Mouse (Mus musculus) lung, embryonic 14.5 days (tissue): ENCODE results near the gene Dusp2. TPM values are rescaled to one million over a fixed set of nuclear protein-coding genes. Genes with fewer than 3 reads are reported as not detected.

Experiments
- ATAC-seq: fragments of 200-750 bp; cut with Nextera tagmentation; 2 replicates; pipeline ENCODE4 v1.8.0; 2017; ENCODE audit warnings: mild to moderate bottlenecking, moderate TSS enrichment, moderate library complexity; ENCODE audit not compliant: insufficient read depth
- DNase-seq: peaks from one replicate; pipeline ENCODE4 v3.0.0-alpha.2; 2015
- H3K27ac ChIP-seq: fragments of 300-500 bp; sonication (generic); 2 replicates; pipeline ENCODE4 v1.5.1; 2014; ENCODE audit warnings: low read depth, mild to moderate bottlenecking, moderate library complexity
- H3K27me3 ChIP-seq: fragments of 300-500 bp; sonication (generic); 2 replicates; pipeline ENCODE4 v1.6.1; 2014; ENCODE audit warnings: low read length, control low read depth; ENCODE audit not compliant: insufficient read depth
- H3K36me3 ChIP-seq: fragments of 300-500 bp; sonication (generic); 2 replicates; pipeline ENCODE4 v1.6.1; 2014; ENCODE audit warnings: control low read depth; ENCODE audit not compliant: insufficient read depth
- H3K4me1 ChIP-seq: fragments of 300-500 bp; sonication (generic); 2 replicates; pipeline ENCODE4 v1.6.1; 2014; ENCODE audit warnings: antibody characterized with exemption, control low read depth; ENCODE audit not compliant: insufficient read depth
- H3K4me2 ChIP-seq: fragments of 300-500 bp; sonication (generic); 2 replicates; pipeline ENCODE4 v1.6.1; 2014; ENCODE audit warnings: mild to moderate bottlenecking
- H3K4me3 ChIP-seq: fragments of 300-500 bp; sonication (generic); 2 replicates; pipeline ENCODE4 v1.5.1; 2014; ENCODE audit warnings: low read depth, low read length
- H3K9ac ChIP-seq: fragments of 300-500 bp; sonication (generic); 2 replicates; pipeline ENCODE4 v1.6.1; 2014
- H3K9me3 ChIP-seq: fragments of 300-500 bp; sonication (generic); 2 replicates; pipeline ENCODE4 v1.6.1; 2016; ENCODE audit warnings: low read depth, low read length, control low read depth
- CTCF ChIP-seq: IDR thresholded peaks from 2 replicates; pipeline ENCODE4 v1.5.1; 2016; ENCODE audit warnings: antibody characterized with exemption, low read depth
- WGBS: fragments of 180-500 bp; shearing (Covaris S2); extraction: QIAGEN DNeasy Blood & Tissue Kit; methylation state at CpG from one replicate; pipeline ENCODE4 v1.1.7; 2014; 5-methylcytosine and 5-hydroxymethylcytosine counted together
- polyA plus RNA-seq: library from polyadenylated mRNA; unstranded; fragments of >200 nt; fragmentation: Nextera tagmentation; extraction: Ambion mirVana; gene quantifications from 2 replicates; pipeline ENCODE4 v1.2.1, GENCODE M21; 2014

Dusp2 gene
- polyA plus RNA-seq, 1 experiment from 2014 or later: 15.7 TPM

GRCm38 (mm10) chr2:127313878-127314277, 22.1 kb upstream of the Dusp2 start:
- ATAC-seq (peak; percentile 28; the same call in 1 of the 2 replicates), DNase-seq (peak; percentile 51)
- Histone ChIP-seq H3K27ac (peak overlapping the region; percentile 60; the same call in 1 of the 2 replicates), H3K4me3 (no peak overlapping the region), H3K9ac (no peak overlapping the region), H3K36me3 (no peaks in the 10 kb centered on the region), H3K4me1 (no peaks in the 10 kb centered on the region), H3K9me3 (no peaks in the 10 kb centered on the region), H3K27me3 (no peaks in the 10 kb centered on the region), H3K4me2 (no peak overlapping the region)
- WGBS: 50% methylated on average over 4 of the region's 4 CpGs
- peak; percentile 41 for TF ChIP-seq CTCF

- no peaks in the 10 kb centered on the region for H3K27me3 ChIP-seq
- H3K27ac ChIP-seq: peak overlapping the region; percentile 60
- peak; percentile 28 for ATAC-seq
- no peaks in the 10 kb centered on the region for H3K4me1 ChIP-seq
- H3K9me3 ChIP-seq: no peaks in the 10 kb centered on the region
- DNase-seq: no peak
- no peak overlapping the region for H3K9ac ChIP-seq
- H3K4me3 ChIP-seq: no peak overlapping the region
- H3K36me3 ChIP-seq: no peaks in the 10 kb centered on the region
- H3K4me2 ChIP-seq: no peak overlapping the region
- TF ChIP-seq CTCF: no peak
- 58% methylated on average over 6 of the region's 6 CpGs for WGBS
Observed at GRCm38 (mm10) chr2:127314467-127315154, 21.3 kb upstream of the Dusp2 start.

- no peak for DNase-seq
- H3K4me3 ChIP-seq: no peak overlapping the region
- H3K27ac ChIP-seq: 0 out of 2 replicates have a peak overlapping the region, but pooled peaks have one; percentile 9
- no peaks in the 10 kb centered on the region for H3K9me3 ChIP-seq
- no peaks in the 10 kb centered on the region for H3K4me1 ChIP-seq
- TF ChIP-seq CTCF: no peak
- no peak overlapping the region for H3K4me2 ChIP-seq
- no peak for ATAC-seq
- no peaks in the 10 kb centered on the region for H3K27me3 ChIP-seq
- H3K36me3 ChIP-seq: no peaks in the 10 kb centered on the region
- no peak overlapping the region for H3K9ac ChIP-seq
- 91% methylated on average over 1 of the region's 1 CpGs for WGBS
Observed at GRCm38 (mm10) chr2:127315155-127315470, 20.8 kb upstream of the Dusp2 start.

GRCm38 (mm10) chr2:127316431-127316830, 19.5 kb upstream of the Dusp2 start:
- TF ChIP-seq CTCF: no peak
- 75% methylated on average over 5 of the region's 5 CpGs for WGBS
- ATAC-seq (no peak), DNase-seq (no peak)
- Histone ChIP-seq H3K36me3 (no peaks in the 10 kb centered on the region), H3K27ac (no peak overlapping the region), H3K4me1 (no peaks in the 10 kb centered on the region), H3K9me3 (no peaks in the 10 kb centered on the region), H3K4me3 (no peak overlapping the region), H3K9ac (no peak overlapping the region), H3K4me2 (no peak overlapping the region), H3K27me3 (no peaks in the 10 kb centered on the region)

- 71% methylated on average over 4 of the region's 4 CpGs for WGBS
- no peak overlapping the region for H3K9ac ChIP-seq
Observed at GRCm38 (mm10) chr2:127318136-127318535, 17.8 kb upstream of the Dusp2 start.

GRCm38 (mm10) chr2:127319071-127319470, 16.9 kb upstream of the Dusp2 start:
- no peaks in the 10 kb centered on the region for H3K4me1 ChIP-seq
- H3K36me3 ChIP-seq: no peaks in the 10 kb centered on the region
- ATAC-seq: no peak
- no peak overlapping the region for H3K4me3 ChIP-seq
- no peak overlapping the region for H3K27ac ChIP-seq
- no peaks in the 10 kb centered on the region for H3K9me3 ChIP-seq
- DNase-seq: no peak
- TF ChIP-seq CTCF: no peak
- no peak overlapping the region for H3K4me2 ChIP-seq
- H3K9ac ChIP-seq: no peak overlapping the region
- 68% methylated on average over 4 of the region's 4 CpGs for WGBS
- no peaks in the 10 kb centered on the region for H3K27me3 ChIP-seq

More at GRCm38 (mm10) chr2:127318136-127318535, 17.8 kb upstream of the Dusp2 start:
- Histone ChIP-seq H3K4me3 (no peak overlapping the region), H3K27me3 (no peaks in the 10 kb centered on the region), H3K4me1 (no peaks in the 10 kb centered on the region), H3K27ac (no peak overlapping the region), H3K36me3 (no peaks in the 10 kb centered on the region), H3K4me2 (no peak overlapping the region), H3K9me3 (no peaks in the 10 kb centered on the region)
- no peak for TF ChIP-seq CTCF
- ATAC-seq (no peak), DNase-seq (no peak)

- Histone ChIP-seq H3K4me1 (no peaks in the 10 kb centered on the region), H3K27ac (no peak overlapping the region), H3K36me3 (no peaks in the 10 kb centered on the region), H3K9ac (no peak overlapping the region), H3K9me3 (no peaks in the 10 kb centered on the region), H3K4me2 (no peak overlapping the region), H3K4me3 (no peak overlapping the region), H3K27me3 (no peaks in the 10 kb centered on the region)
- DNase-seq: no peak
- no peak for TF ChIP-seq CTCF
- 69% methylated on average over 6 of the region's 6 CpGs for WGBS
- ATAC-seq: no peak
Observed at GRCm38 (mm10) chr2:127322671-127323285, 13.2 kb upstream of the Dusp2 start.
